ENCODE assay signal across 9 mouse cellular contexts in genomic region chr19:20389245-20389644, GRCm38 (mm10). TPM values are rescaled to one million over a fixed set of nuclear protein-coding genes. Genes with fewer than 3 reads are reported as not detected.
A peak's percentile ranks its signal among the peaks of the same experiment; 100 is the strongest.
DNase-seq lines count a peak whose midpoint lies in the region; ATAC-seq and TF ChIP-seq lines count a peak whose summit lies in the region.
"Had no signal": no experiment of that assay in that cellular context is flagged by ENCODE, and none has a peak within 500 bp of the region (broad histone marks: within the 10 kb centered on the region; RNA-seq: fewer than 3 reads in every experiment).

No protein-coding gene starts in this region.

- no peak for DNase-seq in limb, embryonic 14.5 days (ENCODE audit: low spot score)
- no peak for DNase-seq in frontal cortex, postnatal 36 days (ENCODE audit: low spot score in 2 of 2)
- DNase-seq in layer of hippocampus, adult 11-12 months (ENCODE audit: low spot score): no peak

- no peaks in the 10 kb centered on the region for H3K27me3 ChIP-seq in liver, embryonic 16.5 days (ENCODE audit: control insufficient read depth, insufficient read depth, low read depth, low read length)
- H3K27me3 ChIP-seq in liver, embryonic 12.5 days (replicated peaks): no peaks in the 10 kb centered on the region
- no peaks in the 10 kb centered on the region for H3K27me3 ChIP-seq in limb, embryonic 14.5 days (ENCODE audit: control insufficient read depth, insufficient read depth, low read length)
- no peaks in the 10 kb centered on the region for H3K27me3 ChIP-seq in stomach, embryonic 14.5 days (ENCODE audit: control insufficient read depth, insufficient read depth, low read length)
- H3K27me3 ChIP-seq: hindbrain, embryonic 15.5 days; midbrain, embryonic 12.5 days had no signal

- H3K9me3 ChIP-seq in liver, embryonic 16.5 days (replicated peaks; ENCODE audit: control insufficient read depth, low read length): no peaks in the 10 kb centered on the region
- H3K9me3 ChIP-seq in liver, embryonic 12.5 days (replicated peaks): no peaks in the 10 kb centered on the region
- no peaks in the 10 kb centered on the region for H3K9me3 ChIP-seq in limb, embryonic 14.5 days (ENCODE audit: control insufficient read depth, low read length)
- no peaks in the 10 kb centered on the region for H3K9me3 ChIP-seq in stomach, embryonic 14.5 days (ENCODE audit: control insufficient read depth, low read depth, low read length)
- H3K9me3 ChIP-seq: hindbrain, embryonic 15.5 days; midbrain, embryonic 12.5 days had no signal

- no peaks in the 10 kb centered on the region for H3K4me1 ChIP-seq in liver, embryonic 16.5 days (ENCODE audit: control insufficient read depth, low read depth, low read length)
- H3K4me1 ChIP-seq in liver, embryonic 12.5 days: no peaks in the 10 kb centered on the region
- peaks cover 8% of the 10 kb centered on the region for H3K4me1 ChIP-seq in limb, embryonic 14.5 days (ENCODE audit: control insufficient read depth, insufficient read depth, low read length)
- no peaks in the 10 kb centered on the region; the same call in 1 of the 2 replicates for H3K4me1 ChIP-seq in stomach, embryonic 14.5 days (ENCODE audit: control insufficient read depth, insufficient read depth, low read length)
- H3K4me1 ChIP-seq: hindbrain, embryonic 15.5 days; midbrain, embryonic 12.5 days had no signal

- no peak overlapping the region for H3K27ac ChIP-seq in liver, embryonic 16.5 days (ENCODE audit: low read length)
- H3K27ac ChIP-seq in liver, embryonic 12.5 days: no peak overlapping the region
- peak overlapping the region; percentile 56 for H3K27ac ChIP-seq in limb, embryonic 14.5 days (replicated peaks; ENCODE audit: low read depth, low read length)
- H3K27ac ChIP-seq in stomach, embryonic 14.5 days (ENCODE audit: low read length): no peak overlapping the region
- H3K27ac ChIP-seq: hindbrain, embryonic 15.5 days; midbrain, embryonic 12.5 days had no signal

- peak; percentile 55 for ATAC-seq in liver, embryonic 16.5 days (ENCODE audit: low read depth)
- no peak for ATAC-seq in liver, embryonic 12.5 days
- ATAC-seq in common myeloid progenitor, adult 5-6 weeks (replicated peaks; ENCODE audit: low read depth, poor library complexity, severe bottlenecking): peak; percentile 52
- peak; percentile 30; the same call in 1 of the 2 replicates for ATAC-seq in limb, embryonic 14.5 days (ENCODE audit: low FRiP score, low read depth)
- no peak for ATAC-seq in stomach, embryonic 14.5 days (ENCODE audit: insufficient number of reproducible peaks, insufficient read depth, low FRiP score, low read depth)

- H3K4me3 ChIP-seq in liver, embryonic 16.5 days (ENCODE audit: low read depth, low read length): peak overlapping the region; percentile 41; the same call in 1 of the 2 replicates
- H3K4me3 ChIP-seq in liver, embryonic 12.5 days: no peak overlapping the region
- peak overlapping the region; percentile 15 for H3K4me3 ChIP-seq in limb, embryonic 14.5 days (replicated peaks; ENCODE audit: low read length)
- H3K4me3 ChIP-seq in stomach, embryonic 14.5 days (ENCODE audit: low read depth, low read length): peak overlapping the region; percentile 25
- H3K4me3 ChIP-seq: hindbrain, embryonic 15.5 days; midbrain, embryonic 12.5 days had no signal

- no peak overlapping the region for H3K9ac ChIP-seq in liver, embryonic 16.5 days (ENCODE audit: low read depth, low read length)
- no peak overlapping the region for H3K9ac ChIP-seq in liver, embryonic 12.5 days
- no peak overlapping the region for H3K9ac ChIP-seq in limb, embryonic 14.5 days (ENCODE audit: low read depth, low read length, severe bottlenecking)
- H3K9ac ChIP-seq in stomach, embryonic 14.5 days (replicated peaks; ENCODE audit: low read depth, low read length): no peak overlapping the region
- H3K9ac ChIP-seq: hindbrain, embryonic 15.5 days; midbrain, embryonic 12.5 days had no signal

- no peaks in the 10 kb centered on the region for H3K36me3 ChIP-seq in liver, embryonic 16.5 days (ENCODE audit: control insufficient read depth, insufficient read depth)
- H3K36me3 ChIP-seq in liver, embryonic 12.5 days: no peaks in the 10 kb centered on the region
- H3K36me3 ChIP-seq in limb, embryonic 14.5 days (ENCODE audit: control insufficient read depth, insufficient read depth, low read length): no peaks in the 10 kb centered on the region; the same call in 1 of the 2 replicates
- no peaks in the 10 kb centered on the region for H3K36me3 ChIP-seq in stomach, embryonic 14.5 days (ENCODE audit: control insufficient read depth, insufficient read depth, low read length)
- H3K36me3 ChIP-seq: hindbrain, embryonic 15.5 days; midbrain, embryonic 12.5 days had no signal

- no peak for TF ChIP-seq POLR2A in limb, embryonic 14.5 days (IDR thresholded peaks at IDR 0.05; ENCODE audit: borderline replicate concordance, extremely low read depth, insufficient read depth, insufficient read length)

- 25% methylated on average over 6 of the region's 6 CpGs for WGBS in liver, embryonic 16.5 days (ENCODE audit: insufficient replicate concordance)
- 54% methylated on average over 6 of the region's 6 CpGs for WGBS in liver, embryonic 12.5 days (ENCODE audit: insufficient replicate concordance)
- WGBS in limb, embryonic 14.5 days: 45% methylated on average over 6 of the region's 6 CpGs
- 60% methylated on average over 6 of the region's 6 CpGs for WGBS in stomach, embryonic 14.5 days

- no peak overlapping the region for H3K4me2 ChIP-seq in liver, embryonic 16.5 days (ENCODE audit: low read depth, low read length)
- no peak overlapping the region for H3K4me2 ChIP-seq in liver, embryonic 12.5 days
- peak overlapping the region; percentile 32 for H3K4me2 ChIP-seq in limb, embryonic 14.5 days (replicated peaks; ENCODE audit: low read depth, low read length, severe bottlenecking)
- peak overlapping the region; percentile 19 for H3K4me2 ChIP-seq in stomach, embryonic 14.5 days (replicated peaks; ENCODE audit: low read depth, low read length)
- H3K4me2 ChIP-seq: hindbrain, embryonic 15.5 days; midbrain, embryonic 12.5 days had no signal

RNA-seq across cellular contexts. Expression of gene Anxa1, which starts 1.5 kb away (rescaled TPM):
- polyA plus RNA-seq in liver, embryonic 16.5 days (2015; fragmentation: Nextera tagmentation; extraction: Ambion mirVana): 84.7 and 102 TPM in 2 replicates
- 15.1 and 19.1 TPM in 2 replicates for polyA plus RNA-seq in liver, embryonic 12.5 days (2016; fragmentation: Nextera tagmentation; extraction: Ambion mirVana)
- total RNA-seq in common myeloid progenitor, adult 5-6 weeks (2017): 125 and 147 TPM in 2 replicates
- polyA plus RNA-seq in limb, embryonic 14.5 days (2012; rRNA removed): 35.3 and 72.5 TPM in 2 replicates
- 257 and 350 TPM in 2 replicates for polyA plus RNA-seq in limb, embryonic 14.5 days (2014; fragmentation: Nextera tagmentation; extraction: Ambion mirVana)
- 417 and 455 TPM in 2 replicates for polyA plus RNA-seq in stomach, embryonic 14.5 days (2014; fragmentation: Nextera tagmentation; extraction: Ambion mirVana)

Comparison
In these comparisons a context has a peak if more than half of its experiments do, and no peak if none do; other contexts are left out.
1. ATAC-seq: peak in liver, embryonic 16.5 days (single experiment), common myeloid progenitor, adult 5-6 weeks (single experiment) and limb, embryonic 14.5 days (single experiment); none in liver, embryonic 12.5 days (single experiment) and stomach, embryonic 14.5 days (single experiment).
2. H3K4me2 ChIP-seq: peak in limb, embryonic 14.5 days (single experiment) and stomach, embryonic 14.5 days (single experiment); none in liver, embryonic 16.5 days (single experiment) and liver, embryonic 12.5 days (single experiment).